Mouse (Mus musculus) T-helper 17 cell (primary cell): ENCODE data around the gene Arhgap25.
"Not testable (repeated sequence)": the region's sequence is repeated elsewhere in the genome, so short reads cannot be mapped to it uniquely, and the experiment has no call there.

Experiments used
- in situ Hi-C, 2 experiments: fragments of 300-600 bp; cut with MboI, MseI; formaldehyde crosslinking; loops; 1 replicate in 1 of 2; 2 replicates in 1 of 2; pipeline ENCODE4 v1.15.1; 2025; ENCODE audit warnings: high pct_unique_total_duplicates in 2 of 2

The Arhgap25 gene

DNA sequence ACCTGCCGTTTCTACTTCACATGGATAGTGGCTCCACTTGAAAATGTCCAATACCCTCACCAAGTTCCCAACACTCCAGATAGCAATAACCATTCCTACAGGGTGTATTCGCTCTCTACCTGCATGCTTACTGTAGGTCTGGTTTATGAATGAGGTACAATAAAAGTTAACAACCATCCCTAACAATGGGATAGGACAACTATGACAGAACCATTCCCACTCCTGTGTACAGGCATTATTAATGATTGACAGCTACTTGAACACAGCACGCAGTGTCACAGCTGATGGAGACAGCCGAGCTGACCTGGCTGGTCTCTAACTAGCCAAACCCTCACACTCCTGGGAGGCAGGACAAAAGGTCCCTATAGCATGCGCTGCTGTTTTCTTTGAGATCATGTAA, 4.6 kb upstream of the Arhgap25 start:
- in situ Hi-C loops: loop anchor here in 1 of 2 experiments (25.0 kb wide), 1 partner anchor 1125 kb away; the partner anchor contains the start of gene Tia1

DNA sequence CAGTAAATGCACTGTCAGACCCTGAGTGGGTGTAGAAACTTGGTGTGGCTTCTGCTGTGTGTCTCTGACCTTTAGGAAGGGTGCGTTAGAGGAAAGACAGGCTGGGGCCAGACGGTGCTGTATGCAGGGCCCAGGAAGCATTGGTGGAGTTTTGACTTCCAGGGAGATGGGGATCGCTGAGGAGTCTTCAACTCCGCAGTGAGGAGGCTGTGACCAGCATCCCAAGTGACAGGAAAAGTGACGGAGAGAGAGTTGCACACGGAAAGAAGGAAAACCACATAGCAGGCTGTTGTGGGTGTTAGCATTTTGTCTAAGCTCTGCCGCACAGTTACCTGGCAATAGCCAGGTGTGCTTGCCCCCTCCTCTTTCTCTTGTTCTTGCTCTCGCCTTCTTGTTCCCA, 3.2 kb upstream of the Arhgap25 start:
- in situ Hi-C loops: loop anchor here in 1 of 2 experiments (25.0 kb wide), 1 partner anchor 1124 kb away; the partner anchor contains the start of gene Tia1

DNA sequence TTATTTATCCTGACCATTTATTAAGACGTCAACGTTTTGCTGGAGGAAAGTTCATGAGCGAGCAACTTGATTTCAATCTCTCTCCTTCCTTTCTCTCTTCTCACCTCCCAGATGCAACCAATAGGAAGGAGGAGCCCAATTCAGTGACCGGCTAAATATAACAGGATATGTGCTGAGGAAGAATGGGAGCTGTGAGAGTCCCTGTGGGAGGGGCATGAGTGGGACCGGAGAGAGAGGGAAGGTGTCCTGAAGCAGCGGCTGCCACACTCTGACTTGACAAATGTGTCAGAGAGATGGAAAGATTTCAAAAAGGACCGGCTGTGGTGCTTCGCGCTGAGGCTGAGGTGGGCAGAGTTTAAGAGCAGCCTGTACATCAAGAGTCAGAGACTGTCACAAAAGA, 2.6 kb upstream of the Arhgap25 start:
- in situ Hi-C loops: loop anchor here in 1 of 2 experiments (25.0 kb wide), 1 partner anchor 1123 kb away; the partner anchor contains the start of gene Tia1

DNA sequence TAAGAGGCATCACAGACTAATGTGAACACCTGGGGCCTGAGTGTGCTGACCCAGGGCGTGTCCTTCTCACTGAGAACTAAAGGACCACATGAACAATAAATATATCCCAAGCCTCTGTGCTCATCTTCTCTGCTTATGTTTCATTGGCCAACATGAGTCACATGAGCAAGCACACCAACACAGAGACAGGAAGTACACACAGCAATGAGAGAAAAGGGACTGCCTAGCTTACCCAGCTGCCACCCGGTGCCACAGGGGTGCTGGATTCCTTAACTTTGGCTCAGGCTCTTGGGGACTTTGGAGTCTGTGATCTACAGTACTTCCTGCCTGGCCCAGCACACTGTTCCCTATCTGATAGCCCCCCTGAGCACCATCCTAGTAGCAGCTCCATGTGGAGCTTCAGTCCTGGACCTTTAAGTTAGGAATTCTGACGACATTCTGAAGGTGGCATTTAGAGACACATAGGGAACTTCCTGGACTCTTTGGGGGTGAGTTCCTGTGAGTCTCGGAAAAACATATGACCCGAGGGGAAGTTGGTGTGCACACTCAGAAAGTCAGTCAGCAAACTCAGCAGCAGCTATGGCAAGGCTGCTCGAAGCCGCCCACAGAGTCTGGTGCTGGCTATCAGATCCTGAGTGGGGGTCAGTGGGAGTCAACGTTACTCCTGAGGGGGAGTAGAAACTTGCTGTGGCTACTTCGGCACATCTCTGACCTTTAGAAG, 2.0 kb upstream of the Arhgap25 start:
- in situ Hi-C loops: loop anchor here in 1 of 2 experiments (25.0 kb wide), 1 partner anchor 1123 kb away; the partner anchor contains the start of gene Tia1

DNA sequence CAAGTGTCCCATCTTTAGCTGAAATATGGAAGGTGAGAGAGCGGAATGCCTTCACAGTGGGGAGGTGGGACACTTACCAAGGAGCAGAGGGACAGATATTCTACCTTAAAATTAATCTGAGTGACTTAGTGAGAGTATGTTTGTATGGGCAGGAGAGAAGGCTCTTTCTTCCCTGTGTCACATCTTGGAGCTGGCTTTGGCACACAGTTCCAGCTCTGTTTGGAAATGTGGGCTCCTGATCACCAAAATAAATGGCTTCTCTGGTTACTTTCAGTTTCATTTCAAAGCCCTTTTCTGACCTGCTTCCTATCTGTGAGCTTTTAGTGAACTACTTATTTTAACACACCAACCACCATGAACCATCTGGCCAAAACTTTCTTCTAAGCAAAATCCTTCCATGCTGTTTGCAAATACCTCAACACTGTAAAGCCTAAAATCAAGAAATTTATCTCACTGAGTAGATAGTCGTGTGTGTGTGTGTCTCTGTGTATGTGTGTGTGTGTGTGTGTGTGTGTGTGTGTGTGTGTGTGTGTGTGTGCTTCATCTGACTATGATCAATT, 1.5 kb downstream of the Arhgap25 start:
- in situ Hi-C loops: loop anchor here in 1 of 2 experiments (25.0 kb wide), 1 partner anchor 1119 kb away; the partner anchor contains the start of gene Tia1

DNA sequence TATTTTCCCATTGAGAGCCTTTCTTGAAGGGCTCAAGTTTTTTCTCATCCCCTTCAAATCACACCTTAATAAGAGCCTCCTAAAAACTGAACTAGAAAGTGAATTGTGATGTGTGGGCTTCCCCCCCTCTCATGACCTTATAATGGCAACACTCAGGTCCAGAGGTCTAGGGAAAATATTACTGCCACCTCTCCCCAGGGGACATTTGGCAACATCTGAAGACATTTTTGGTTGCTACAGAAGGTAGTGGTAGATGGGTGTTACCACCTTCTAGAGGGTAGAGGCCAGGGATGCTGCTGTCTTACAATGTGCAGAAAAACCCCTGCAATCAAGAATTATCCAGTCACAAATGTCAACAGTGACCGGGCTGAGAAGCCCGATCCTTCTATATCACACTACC, 2.7 kb downstream of the Arhgap25 start:
- in situ Hi-C loops: loop anchor here in 1 of 2 experiments (25.0 kb wide), 1 partner anchor 1118 kb away; the partner anchor contains the start of gene Tia1

DNA sequence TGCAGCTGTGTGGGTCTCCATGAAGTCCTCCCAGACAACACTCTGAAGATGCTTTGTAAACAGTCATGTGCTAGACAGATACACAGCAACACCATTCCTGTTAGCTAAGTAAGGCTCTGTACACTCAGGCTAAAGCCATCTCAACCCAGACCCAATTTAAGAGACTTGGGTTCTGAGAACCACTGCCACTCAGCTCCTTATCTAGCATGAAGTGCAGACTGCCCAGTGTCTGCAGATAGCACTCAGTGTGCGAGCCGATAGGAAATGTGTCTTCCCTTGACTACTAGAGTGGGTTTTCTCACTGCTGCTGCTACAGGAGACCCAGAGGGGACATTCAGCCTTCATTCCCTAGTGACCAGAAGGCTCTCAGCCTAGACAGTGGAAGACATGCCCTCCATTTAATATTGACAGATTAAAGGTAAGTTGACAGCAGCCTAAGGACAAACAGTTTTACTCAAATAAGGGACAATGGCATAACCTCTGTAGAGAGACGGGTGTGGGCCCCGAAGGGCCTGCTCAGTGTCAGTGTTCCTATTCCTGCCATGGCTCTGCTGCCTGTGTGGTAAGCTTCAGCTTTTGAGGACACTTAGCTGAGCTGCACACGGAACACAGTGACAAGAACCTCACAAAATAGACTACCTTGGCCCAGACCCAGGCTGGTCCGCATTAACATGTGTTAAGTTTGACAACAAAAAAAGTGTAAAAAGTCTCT, 5.1 kb downstream of the Arhgap25 start:
- in situ Hi-C loops: loop anchor here in 1 of 2 experiments (25.0 kb wide), 1 partner anchor 1116 kb away; the partner anchor contains the start of gene Tia1

DNA sequence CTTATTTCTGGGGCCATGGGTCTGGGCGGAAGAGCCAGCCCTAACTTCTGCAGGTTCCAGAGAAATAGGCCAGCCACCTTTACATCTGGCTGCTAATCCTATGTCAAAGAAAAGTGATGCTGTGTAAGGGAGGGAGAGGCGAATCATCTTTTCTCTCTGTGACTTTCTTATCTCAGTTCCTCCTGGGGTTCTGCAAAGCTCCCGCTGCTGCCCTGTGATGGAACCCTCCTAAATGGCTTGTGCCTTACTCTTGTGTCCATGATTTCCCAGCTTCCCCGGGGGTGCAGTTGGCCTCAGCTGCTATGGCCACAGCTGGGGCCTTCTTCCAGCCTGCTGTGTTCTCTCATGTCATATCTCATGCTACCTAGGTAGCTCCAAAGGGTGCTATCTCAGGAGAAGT, 5.7 kb downstream of the Arhgap25 start:
- in situ Hi-C loops: loop anchor here in 1 of 2 experiments (25.0 kb wide), 1 partner anchor 1115 kb away; the partner anchor contains the start of gene Tia1

DNA sequence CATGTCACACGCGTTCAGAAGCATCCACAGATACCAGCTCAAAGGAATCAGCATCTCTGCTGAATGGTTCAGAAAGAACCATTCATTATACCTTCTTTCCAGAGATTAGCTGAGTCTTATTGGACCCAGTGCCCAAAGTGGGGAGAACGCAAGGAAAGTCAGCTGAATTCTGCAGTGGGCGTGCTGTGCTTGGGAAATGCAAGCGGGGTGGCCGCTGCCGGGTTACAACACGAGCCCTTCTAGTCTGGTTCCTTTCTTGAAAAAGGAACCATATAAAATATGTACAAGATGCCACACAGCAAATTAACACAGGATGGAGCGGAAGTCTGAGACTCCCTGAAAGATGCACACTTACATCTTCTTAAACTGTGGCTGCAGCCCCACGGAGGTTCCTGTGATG, 7.9 kb downstream of the Arhgap25 start:
- in situ Hi-C loops: loop anchor here in 1 of 2 experiments (25.0 kb wide), 1 partner anchor 1113 kb away; the partner anchor contains the start of gene Tia1

DNA sequence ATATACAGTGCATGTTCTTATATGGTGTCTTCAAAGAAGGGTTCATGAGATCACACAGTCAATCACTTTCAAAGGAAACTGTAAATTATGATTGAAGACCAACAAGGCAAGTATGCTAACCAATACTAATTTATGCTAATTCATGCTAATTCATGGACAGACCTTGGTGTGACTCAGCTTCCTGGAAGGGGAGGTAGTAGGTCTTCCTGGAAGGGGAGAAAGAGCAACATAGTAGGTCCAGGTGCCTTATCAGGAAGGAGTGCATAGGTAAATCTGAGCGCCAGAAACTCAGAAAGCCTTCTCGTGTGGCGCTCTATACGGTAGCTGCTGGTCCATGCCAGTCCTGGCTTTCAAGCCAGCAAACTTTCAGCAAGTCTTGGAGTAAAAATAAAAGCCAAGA, 8.8 kb downstream of the Arhgap25 start:
- in situ Hi-C loops: no loop called here

DNA sequence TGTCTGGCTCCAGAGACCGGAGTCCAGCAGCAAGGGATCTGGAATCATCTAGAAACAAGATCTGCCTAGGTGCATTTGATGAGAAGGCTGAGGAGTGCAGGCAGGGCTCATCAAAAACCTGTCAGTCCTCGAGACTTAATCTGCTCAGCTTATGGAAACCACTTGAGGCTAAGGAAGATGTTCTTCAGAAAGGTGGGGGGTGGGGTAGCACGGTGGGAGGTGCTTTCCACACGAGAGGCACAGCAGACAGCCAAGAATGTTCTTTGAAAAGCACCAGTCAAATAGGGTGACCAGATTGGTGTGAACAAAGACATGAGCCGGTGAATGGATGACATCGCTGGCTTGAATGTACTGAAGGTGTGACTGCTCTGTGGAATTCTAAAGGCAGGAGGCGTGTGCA, 9.3 kb downstream of the Arhgap25 start:
- in situ Hi-C loops: no loop called here

DNA sequence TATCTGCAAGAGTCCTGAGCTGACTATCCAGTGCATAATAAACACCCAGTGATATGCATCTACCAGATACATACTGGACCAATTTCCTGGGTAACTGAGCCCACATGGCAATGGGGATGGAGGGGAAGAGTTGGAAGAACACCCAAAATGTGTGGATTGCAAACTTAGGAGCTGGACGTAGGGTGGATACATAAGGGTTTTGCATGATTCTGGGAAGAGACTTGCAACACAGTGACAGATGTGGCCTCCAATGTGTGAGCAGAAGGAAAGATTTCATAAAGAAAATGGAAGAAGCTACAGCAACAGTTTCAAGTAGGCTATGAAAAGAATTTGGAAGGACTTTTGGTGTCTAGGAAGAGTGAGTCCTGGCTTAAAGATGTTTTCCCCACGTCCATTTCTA, 10.0 kb downstream of the Arhgap25 start:
- in situ Hi-C loops: no loop called here

DNA sequence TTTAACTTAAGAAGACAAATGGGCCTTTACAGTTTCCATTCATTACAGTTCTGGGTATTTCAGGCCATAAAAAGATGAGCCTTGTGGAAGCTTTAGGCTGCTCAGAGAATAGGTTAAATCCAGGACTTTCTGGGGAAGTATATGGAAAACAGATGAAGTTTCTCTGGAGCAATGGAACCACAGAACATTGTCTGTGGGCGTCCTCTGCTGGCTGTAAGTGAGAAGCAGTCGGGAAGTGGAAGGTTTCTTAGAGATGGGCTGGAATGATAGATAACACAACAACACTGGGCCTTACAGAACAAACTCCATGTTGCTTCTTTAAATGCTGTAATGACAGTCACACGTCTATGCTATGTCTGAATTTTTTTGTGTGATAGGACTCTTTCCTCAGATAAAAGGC, 10.8 kb downstream of the Arhgap25 start:
- in situ Hi-C loops: no loop called here

DNA sequence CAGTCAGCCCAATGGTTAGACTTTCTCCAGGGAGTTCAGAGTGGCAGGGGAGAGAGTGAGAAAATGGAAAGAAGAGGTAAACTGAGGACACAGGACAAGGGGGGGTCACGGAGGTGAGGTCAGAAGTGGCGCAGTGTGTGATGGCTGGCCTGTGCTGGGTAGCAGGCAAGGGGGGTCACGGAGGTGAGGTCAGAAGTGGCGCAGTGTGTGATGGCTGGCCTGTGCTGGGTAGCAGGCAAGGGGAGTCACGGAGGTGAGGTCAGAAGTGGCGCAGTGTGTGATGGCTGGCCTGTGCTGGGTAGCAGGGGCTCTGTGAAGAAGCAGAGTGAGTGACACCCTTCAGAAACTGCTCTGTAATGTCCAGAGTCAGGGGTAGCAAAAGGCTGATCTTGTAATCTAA, 11.4 kb downstream of the Arhgap25 start:
- in situ Hi-C loops: not testable (repeated sequence)

DNA sequence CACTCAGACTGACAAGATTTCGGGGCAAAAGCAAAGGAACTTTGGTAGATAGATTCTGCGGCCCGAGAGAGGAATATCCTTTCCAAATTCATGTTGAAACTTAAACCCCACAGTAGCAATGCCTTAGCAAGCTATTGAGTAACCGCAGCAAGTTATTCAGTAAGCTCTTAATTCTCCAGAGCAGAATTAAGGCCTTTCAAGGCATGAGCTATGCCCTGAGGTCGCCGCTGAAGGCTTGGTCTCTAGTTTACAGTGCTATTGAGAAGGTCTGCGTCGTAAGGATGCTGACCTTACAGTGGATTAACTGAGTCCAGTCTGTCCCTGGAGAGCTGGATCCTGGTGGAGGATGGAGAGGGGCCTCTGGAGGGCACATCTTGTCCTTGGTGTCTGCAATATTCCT, 12.5 kb downstream of the Arhgap25 start:
- in situ Hi-C loops: no loop called here

DNA sequence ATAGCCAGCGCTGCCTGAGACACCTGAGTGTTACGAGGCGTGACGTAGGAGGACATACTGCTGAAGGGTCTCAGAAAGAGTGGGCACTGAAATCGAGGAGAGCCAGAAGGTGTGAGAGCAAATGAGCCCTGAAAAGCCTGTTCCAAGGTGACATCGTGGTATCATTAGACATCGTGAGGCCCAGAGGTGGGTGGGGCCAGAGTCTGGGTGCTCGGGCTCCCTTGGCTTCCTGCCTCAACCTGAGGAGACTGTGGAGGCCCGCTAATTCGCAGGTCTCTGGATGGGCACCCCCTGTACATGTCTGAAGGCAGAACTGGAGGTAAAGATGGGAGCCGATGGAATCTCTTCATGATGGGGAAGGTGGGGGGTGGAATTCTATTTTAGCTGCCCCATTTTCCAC, 13.2 kb downstream of the Arhgap25 start:
- in situ Hi-C loops: no loop called here

DNA sequence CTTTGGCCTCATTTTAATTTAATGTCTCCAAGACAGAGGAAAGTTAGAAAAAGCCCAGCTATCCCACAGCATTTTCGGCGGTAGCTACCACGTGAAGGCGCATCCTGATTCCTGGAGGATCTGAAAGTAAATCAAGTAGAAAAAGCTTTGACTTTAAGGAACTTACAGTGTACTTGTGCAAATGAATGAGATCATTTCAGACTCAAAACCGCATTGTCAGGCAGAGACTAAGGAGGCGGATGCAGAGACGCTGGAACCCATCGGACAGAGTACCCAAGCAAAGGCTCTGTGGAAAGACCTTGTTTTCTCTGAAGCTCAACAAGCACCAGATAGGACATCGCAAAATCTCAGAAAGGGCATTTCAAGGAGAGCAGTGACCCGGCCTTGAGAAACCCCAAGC, 14.4 kb downstream of the Arhgap25 start:
- in situ Hi-C loops: no loop called here

DNA sequence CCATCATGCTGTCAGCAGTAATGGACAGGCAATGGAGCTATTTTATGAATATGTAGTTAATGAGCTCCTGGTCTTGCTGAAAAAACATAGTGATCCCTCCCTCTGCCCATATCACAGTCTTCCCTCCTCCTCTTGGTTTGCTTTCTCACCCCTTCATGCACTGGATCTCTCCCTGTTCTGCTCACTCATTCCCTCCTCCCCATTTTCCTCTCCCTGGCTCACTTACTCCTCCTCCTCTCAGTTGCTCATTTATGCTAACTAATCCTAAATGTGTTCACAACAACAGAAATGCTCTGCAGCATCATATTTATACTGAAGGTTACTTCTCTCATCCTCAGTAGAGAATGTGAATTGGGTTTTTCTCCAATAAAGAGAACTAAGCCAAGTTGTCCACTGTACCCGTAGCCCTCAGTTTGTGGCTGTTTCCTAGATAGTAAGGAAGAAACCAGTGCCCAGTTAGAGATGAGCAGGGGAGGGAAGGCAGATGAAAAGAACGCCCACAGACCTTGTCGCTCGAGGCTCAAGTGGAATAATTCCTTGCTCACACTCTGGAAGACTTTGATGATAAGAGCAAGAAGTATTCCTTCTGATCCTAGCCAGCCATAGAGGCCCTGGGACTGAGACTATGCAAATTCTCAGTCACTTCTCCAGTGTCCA, 15.2 kb downstream of the Arhgap25 start:
- in situ Hi-C loops: no loop called here

DNA sequence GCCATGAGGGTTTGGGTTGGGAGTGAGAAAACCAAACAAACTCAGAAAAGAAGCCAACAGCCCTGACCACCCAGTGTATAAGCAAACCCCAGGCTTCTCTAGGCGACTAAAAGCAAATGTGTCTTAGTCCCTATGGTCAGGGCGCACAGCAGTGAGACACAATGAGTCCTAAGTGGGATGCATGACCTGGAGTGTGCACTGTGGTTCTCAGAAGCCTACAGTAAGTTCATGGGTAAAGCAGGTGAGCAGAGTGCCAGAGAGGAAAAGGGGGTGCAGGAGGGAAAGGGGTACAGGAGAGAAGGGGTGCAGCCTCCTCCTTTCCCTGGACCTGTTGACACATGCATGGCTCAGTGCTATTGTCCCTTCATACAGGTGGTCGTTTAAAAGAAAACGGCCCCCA, 18.7 kb downstream of the Arhgap25 start:
- in situ Hi-C loops: loop anchor here (5.0 kb wide), 2 partner anchors 42 to 47 kb away; no protein-coding TSS in a partner anchor

DNA sequence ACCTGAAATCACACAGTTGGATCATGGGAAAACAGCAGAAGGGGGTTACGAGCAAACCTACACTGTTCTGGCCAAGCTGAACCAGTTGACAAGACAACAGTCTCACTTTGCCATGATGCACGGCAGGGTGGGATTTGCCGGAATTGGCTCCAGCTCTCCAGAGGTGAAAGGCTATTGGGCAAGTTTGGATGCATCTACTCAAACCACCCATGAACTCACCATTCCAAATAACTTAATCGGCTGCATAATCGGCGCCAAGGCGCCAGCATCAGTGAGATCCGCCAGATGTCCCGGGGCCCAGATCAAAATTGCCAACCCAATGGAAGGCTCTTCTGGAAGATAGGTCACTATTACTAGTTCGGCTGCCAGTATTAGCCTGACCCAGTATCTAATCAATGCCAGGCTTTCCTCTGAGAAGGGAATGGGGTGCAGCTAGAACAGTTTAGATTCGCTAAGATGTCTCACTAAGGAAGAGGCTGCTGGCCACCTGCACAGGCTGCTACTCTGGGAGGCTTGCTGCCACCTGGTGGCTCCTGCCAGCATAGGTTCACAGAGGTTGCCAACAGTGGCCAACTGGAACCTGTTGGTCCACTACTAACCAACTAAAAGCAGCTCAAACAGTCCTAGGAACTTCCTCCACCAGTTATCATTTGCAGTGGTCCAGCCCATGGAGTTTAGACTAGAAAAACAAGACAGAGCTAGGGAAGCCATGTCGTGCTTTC, 19.9 kb downstream of the Arhgap25 start:
- in situ Hi-C loops: loop anchor here (5.0 kb wide), 2 partner anchors 41 to 46 kb away; no protein-coding TSS in a partner anchor

DNA sequence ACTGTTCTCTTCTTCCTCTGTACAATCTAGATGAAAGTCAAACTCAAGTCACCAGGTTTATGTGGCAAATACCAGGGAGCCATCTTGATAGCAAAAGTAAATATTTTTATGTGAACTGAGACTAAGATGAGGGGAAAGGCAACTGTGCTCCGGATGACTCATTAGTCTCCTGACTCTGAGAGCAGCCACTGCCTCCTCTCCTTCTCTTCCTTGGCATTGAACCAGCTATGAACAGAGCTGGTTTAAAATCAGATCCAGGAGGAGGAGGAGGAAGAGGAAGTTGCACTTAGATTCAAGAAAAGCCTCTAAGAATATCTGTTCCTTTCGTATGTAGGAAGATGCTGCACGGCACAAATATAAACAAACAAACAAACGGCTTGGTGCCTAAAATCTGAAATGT, 22.1 kb downstream of the Arhgap25 start:
- in situ Hi-C loops: loop anchor here (5.0 kb wide), 2 partner anchors 39 to 44 kb away; no protein-coding TSS in a partner anchor
